Mouse (Mus musculus): ENCODE measurements around the gene Cox7b.
"Not testable (repeated sequence)": the region's sequence is repeated elsewhere in the genome, so short reads cannot be mapped to it uniquely, and the experiment has no call there.

The Cox7b gene

DNA sequence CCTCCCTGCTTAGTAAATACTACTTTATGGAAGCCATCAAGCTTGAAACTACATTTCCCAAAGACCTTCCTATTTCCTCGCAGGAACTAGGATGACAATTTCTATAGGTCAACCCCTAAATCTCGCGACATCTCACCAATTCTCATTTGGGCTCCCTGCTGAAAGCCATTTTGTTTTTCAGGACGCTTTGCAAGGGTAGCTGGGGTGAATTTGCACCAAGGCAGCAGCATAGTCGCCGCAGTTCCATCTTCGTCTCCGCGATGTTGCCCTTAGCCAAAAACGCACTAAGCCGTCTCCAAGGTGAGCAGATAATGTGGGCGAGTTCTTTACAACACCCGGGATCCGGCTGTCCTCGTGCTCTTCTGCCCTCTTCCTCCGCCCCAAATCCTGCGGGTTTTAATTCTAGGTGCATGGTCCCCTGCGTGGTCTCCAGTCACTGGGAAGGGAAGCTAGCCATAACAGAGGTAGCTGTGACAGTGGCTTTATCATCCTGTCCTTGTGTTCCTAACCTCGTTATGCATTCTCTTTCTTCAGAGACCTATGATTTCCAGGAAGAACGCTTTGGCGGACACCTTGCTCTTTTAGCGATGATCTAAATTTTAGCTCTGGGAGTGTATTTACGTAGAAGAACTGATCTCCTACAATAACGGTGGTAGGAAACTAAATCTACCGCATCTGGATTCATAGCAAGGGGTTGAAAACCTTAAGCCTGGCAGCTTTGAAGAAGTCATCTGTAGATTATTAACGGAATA is at the start of gene Cox7b:
Gene Cox7b, plus strand, starts transcription at position 130 of the 752 bp plus-strand sequence.
- peak; percentile 34 to 60 for DNase-seq (ENCODE audit: low spot score in 2 of 2)

- no peak for DNase-seq (ENCODE audit: low spot score in 2 of 2)
These were observed 13.9 kb upstream of the Cox7b start for GRCm38 (mm10) chrX:106001605-106002004.

- no peak for DNase-seq (ENCODE audit: low spot score in 2 of 2)
These were observed 4.7 kb upstream of the Cox7b start for GRCm38 (mm10) chrX:106010762-106011161.

GRCm38 (mm10) chrX:106011465-106012159 is 3.9 kb upstream of the Cox7b start, which contains the start of gene Magt1:
Magt1 (minus strand) TSS chrX:106011906.
- peak; percentile 52 to 80 for DNase-seq (ENCODE audit: low spot score in 2 of 2)

DNA sequence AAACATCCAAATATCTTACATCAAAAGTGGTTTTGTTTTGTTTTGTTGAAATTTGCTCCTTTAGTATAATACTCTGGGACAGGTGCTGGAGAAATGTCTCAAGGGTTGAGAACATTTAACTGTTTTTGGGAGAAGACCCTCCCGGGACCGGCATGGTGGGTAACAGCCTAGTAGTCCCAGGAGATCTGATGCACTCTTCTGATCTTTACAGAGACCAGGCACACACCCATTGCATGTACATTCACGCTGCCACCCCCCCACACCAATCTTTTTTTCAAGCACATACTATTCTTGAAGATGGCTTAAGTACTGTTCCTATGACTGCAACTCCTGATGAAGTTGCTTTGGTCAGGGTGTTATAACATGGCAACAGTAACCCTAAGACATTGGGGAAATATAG is 2.9 kb upstream of the Cox7b start:
- no peak for DNase-seq (ENCODE audit: low spot score in 2 of 2)

DNA sequence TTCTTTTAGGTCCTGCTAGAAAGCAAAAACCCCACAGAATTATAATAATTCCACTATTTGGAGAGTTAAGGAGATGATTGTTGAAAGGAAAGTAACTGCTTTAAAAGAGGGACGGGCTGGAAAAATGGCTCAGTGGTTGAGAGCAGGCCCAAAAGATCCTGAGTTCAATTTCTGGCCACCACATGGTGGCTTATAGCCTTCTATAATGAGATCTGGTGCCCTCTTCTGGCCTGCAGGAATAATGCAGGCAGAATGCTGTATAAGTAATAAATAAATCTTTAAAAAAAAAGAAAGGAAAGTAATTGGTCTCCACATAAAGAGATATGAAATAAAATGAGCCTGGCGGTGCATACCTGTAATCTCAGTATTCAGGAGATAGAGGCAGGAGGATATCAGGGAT is 2.3 kb upstream of the Cox7b start:
- no peak for DNase-seq (ENCODE audit: low spot score in 2 of 2)

DNA sequence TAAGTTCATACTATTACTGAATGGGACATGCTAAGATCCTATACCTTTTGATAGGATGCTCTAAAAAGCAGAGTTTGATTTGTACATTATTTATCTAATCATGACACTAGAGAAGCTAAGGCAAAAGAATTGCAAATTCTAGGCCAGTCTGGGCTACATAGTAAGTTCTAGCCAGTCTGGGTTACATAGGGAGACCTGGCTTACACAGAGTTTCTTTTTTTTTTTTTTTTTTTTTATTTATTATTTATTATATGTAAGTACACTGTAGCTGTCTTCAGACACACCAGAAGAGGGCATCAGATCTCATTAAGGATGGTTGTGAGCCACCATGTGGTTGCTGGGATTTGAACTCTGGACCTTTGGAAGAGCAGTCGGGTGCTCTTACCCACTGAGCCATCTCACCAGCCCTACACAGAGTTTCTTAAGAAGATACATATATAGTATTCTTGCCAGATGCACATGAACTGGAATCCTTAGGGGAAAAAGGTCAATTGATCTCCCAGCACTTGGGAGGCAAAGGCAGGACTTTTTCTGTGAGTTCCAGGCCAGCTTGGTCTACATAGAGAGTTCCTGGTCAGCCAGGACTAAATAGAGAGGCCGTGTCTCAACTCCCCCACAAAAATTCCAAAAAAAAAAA is 641 bp upstream of the Cox7b start:
- not testable (repeated sequence) for DNase-seq (ENCODE audit: low spot score in 2 of 2)

- DNase-seq (ENCODE audit: low spot score in 2 of 2) = no peak
These were observed 1.6 kb downstream of the Cox7b start for GRCm38 (mm10) chrX:106017102-106017501.

GRCm38 (mm10) chrX:106017516-106017915 is 2.0 kb downstream of the Cox7b start:
- no peak for DNase-seq (ENCODE audit: low spot score in 2 of 2)

DNA sequence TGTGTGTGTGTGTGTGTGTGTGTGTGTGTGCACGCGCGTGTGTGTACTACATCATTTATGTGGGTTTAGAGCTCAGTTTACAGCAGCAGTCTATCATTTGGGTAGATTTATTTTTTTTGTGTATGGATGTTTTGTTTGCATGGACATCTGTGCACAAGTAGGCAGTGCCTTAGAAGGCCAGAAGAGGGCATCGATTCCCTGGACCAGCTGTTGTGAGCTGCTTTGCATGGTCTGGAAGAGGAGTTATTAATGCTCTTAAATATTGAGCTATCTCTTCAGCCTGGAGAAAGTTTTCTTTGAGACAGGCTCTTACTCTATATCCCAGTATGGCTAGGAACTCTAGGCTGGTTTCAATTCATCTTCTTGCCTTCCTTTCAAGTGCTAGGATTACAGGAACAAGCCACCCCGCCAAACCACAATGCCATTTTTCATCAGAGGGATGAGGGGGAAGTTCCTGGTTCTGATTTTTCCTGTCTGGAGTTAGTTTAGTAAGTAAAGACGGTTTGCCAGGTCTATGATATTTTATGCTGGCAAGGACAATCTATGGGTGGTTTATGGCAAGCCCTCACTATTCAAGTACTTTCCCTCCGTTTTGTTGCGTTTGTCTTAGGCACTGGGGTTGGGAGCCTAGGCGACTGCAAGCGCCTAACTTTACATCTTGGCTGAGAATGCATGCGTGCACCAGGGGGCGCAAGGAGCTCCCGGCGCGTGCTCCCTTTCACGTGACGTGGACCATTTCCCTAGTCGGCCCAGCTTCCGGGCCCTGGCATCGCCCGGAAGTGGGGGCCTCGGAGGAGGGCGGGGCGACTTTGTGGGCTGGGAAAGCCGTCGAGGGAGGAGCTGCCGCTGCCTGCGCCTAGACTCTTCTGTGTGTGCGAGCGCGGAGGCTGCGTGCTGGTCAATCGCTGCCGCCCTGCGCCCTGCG is 11.2 kb downstream of the Cox7b start, which contains the start of gene Atp7a:
Gene Atp7a, plus strand, starts transcription at position 859 of the 925 bp plus-strand sequence.
- peak; percentile 71 to 83 for DNase-seq (ENCODE audit: low spot score in 2 of 2)

GRCm38 (mm10) chrX:106027343-106027674 is 11.8 kb downstream of the Cox7b start:
- no peak for DNase-seq (ENCODE audit: low spot score in 2 of 2)

DNA sequence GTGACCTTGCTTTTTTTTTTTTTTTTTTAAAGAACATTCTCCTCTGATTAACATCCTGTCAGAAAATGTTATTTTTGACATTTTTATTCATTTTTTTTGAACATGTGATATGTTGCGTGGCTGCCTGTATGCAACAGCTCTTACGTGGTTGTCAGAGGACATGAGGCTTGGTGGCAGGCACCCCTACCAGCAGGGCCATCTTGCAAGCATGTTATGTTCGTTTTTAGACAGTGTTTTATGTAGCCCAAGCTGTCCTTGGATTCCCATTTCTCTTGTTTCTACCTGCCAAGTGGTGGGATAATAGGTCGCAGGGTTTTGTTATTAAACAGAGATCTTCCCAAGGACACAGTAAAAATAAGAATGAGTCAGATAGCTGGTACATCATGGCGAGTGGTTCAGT is 14.7 kb downstream of the Cox7b start:
- no peak for DNase-seq (ENCODE audit: low spot score in 2 of 2)

DNA sequence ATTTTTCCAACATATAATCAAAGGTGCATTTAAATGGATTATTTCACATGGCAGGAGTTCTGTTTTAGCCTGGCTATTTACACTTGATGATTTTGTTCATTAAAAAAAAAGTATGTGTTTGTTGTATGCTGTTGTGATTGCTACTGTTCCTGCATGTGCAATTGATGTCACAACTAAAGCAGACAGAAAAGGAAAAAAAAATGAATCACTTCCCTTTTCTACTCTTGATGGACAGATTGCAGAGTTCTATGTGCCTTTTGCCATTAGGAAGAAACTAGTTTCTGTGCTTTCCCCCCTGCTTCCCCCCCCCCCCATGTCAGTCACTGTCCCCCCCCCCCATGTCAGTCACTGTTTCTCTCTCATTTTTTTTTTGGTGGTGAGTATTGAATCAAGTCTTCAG is 15.6 kb downstream of the Cox7b start:
- DNase-seq (ENCODE audit: low spot score in 2 of 2) = no peak

GRCm38 (mm10) chrX:106035727-106036126 is 20.2 kb downstream of the Cox7b start:
- no peak for DNase-seq (ENCODE audit: low spot score in 2 of 2)

GRCm38 (mm10) chrX:106037185-106037752 is 21.8 kb downstream of the Cox7b start:
- DNase-seq (ENCODE audit: low spot score in 2 of 2) = no peak

DNA sequence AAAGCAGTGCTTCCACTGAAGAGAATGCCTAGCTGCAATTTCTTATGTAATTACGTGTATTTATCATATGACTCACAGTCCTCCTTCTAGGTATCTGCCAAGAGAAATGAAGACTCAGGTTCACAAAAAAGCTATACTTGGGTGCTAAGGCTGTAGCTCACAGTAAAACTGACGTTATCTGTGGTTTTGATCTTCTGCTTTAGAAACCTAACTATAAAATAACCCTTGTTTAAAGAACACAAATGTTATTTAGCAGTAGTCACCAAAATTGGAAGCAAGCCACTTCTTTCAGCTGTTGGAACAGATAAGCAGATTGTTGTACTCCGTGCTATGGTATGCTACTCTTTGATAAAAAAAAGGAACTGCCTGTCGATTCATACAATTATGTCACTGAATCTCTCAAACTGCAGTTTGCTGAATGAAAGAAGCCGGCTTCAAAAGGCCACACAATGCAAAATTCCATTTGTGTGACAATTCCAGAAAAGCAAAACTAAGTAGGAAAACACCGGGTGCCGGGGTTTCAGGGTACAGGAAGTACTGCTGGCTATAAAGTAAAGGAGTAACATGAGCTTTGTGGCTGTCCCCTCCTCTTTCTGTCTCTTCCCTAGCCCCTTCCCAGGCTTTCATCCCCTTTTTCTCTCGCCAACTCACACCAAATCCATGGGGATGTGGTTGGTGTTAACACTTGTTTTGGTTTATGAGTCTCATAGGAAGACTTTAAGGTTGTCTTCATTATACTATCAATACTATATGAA is 28.5 kb downstream of the Cox7b start:
- DNase-seq (ENCODE audit: low spot score in 2 of 2) = no peak

DNA sequence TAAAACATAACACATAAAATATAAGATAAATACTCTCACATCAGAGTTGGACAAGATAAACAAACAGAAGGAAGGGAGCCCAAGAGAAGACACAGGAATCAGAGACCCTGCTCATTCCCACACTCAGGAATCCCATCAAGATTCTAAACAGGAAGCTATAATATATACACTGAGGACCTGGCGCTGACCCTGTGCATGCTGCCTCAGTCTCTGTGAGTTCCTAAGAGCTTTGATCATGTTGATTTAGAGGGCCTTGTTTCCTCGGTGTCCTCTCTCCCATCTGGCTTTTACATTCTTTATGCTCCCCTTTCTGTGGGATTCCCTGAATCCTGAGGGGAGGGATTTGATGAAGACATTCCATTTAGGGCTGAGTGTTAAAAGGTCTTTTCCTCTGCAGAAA is 30.0 kb downstream of the Cox7b start:
- no peak for DNase-seq (ENCODE audit: low spot score in 2 of 2)

DNA sequence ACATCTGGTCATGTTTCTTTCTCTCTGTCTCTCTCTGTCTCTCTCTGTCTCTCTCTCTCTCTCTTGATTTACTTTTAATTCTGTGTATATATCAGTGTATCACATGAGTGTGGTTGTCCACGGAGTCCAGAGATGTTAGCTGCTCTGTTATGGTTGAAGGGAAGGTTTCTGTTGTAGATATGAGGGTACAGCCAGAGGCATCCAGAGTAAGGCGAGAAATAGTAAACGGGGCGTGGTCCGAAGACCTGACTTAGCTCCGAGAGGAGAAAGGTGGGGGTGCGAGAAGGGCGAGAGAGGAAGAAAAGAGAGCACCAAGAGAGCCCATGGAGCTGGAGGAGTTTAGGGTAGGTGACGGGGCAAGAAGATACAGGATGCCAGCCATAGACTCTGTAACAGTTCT is 30.4 kb downstream of the Cox7b start:
- no peak for DNase-seq (ENCODE audit: low spot score in 2 of 2)

- no peak for DNase-seq (ENCODE audit: low spot score in 2 of 2)
These were observed 32.7 kb downstream of the Cox7b start for GRCm38 (mm10) chrX:106048191-106048590.
